Mouse (Mus musculus) ovary, adult 18-20 months (tissue): ENCODE measurements at regions not wholly inside any gene's neighbourhood (a gene's known extent, or its start where the extent isn't known, plus 50 kb on each side); places are given as distances from the start of the nearest gene placed in this dataset.

ENCODE experiments used
- DNase-seq: peaks from one replicate; pipeline ENCODE4 v3.0.0; 2022; ENCODE audit warnings: low spot score, mixed read lengths

DNA sequence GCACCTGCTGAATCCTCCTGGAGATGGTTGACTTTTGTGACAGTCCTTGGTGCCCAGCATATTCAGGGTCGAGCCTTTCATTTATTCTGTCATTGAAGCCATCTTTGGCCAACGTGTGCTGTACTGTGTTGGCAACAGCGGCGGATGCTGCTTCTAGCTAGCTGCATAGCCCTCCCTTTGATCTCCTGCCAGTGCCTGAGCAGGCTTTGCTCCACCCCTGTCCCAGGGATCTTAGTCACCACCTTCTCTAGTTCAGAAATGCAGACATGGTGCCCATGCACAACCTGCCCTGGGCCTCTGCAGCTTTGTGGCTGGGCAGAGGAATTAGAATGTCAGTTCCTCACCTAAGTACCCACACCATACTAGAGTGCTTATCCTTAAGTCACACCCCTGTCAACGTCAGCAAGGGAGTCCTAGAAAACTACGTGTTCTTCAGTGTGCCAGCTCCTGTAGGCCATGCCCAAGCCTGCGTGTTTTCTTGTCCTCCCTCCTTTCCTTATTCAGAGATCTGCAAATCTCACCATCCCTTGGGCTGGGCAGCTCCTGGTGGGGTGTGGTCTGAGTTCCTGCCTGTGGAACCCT lies 151.9 kb downstream of the Zfp706 start:
- no peak for DNase-seq

DNA sequence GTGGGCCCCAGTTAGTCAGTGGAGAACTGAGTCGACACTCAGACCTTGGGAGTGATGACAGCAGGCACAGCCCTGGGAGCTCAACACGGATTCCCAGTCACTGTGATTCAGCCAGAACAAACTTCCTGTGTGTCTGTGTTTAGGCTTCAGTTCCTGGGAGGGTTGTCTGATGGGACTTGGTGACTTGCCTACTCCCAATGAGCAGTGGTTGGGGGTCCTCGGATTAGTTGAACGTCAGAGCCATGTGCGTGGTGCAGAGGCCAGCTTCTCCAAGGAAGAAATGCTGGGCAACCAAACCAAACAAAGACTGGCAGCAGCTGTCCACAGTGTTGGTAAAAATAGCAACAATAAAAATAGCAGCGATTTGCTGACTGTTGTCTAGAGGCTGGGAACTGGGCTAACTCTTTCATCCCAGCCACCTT lies 152.7 kb downstream of the Zfp706 start:
- no peak for DNase-seq

DNA sequence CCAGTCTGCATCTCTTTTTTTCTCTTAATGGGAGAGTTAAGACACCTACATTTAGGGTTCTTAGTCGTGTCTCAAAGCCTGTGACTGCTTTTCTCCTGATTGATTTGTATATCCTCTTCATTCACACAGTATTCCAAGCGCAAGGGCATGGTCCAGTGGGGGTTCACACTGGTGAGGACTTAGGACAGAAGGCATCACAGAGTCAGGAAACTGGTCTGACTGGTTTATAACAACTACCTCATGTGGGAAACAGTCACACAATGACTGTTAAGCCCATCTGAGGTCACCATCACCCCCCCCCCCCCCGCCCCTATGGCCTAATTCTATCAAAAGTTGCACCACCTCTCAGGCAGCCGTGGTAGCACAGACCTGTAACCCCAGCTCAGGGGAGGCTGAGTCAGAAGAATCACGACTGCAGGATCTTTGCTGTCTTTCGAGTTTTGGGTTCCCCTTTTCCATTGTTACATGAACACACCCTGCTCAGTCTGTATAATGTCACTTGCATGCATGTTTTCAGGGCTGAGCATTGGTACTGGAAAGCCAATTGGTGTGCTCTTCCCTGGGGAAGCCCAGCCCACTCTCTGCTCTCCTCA lies 155.2 kb downstream of the Zfp706 start:
- DNase-seq = no peak

DNA sequence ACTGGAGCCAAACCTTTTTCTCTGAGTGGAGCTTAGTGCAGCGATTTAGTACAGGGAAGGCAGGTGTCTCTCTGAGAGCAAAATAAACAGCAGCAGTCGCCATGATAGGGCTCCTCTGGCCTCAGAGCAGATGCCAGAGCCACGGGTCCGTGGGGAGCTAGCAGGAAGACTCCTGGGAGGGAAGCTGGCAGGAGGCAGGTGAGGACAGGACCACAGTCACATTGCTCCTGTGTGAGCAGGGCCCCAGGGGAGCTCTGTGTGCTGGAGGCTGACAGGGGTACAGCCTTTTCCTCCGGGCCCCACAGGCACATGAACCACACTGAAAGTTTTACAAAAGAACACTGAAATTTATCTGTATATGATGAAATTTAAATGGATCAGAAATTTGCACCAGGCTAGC lies 159.3 kb downstream of the Zfp706 start:
- no peak for DNase-seq

DNA sequence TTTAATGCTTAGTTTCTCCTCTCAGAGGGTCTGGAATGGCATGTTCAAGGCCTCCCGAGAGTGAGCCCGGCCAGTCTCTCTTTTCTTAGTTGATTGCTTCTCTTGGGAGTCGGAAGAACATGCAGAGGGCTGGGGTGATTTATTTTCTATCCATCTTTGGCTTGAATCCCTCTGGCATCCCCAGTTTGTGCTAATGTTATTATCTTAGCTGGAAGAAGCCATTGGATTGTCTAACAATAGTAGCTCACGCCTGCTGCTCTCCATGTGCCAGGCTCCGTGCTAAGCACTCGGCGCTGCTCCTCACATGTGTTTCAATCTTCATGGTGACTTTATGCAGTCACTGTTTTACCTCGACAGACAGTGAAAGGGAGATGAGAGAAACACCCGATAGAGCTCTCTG lies 160.8 kb downstream of the Zfp706 start:
- DNase-seq = no peak
